Mouse (Mus musculus) bone marrow, adult 2 months (tissue): ENCODE results near the gene Tmem151b. TPM values are rescaled to one million over a fixed set of nuclear protein-coding genes. Genes with fewer than 3 reads are reported as not detected.

Experiments used
- H3K27ac ChIP-seq: fragments of 200-500 bp; 2 replicates; pipeline ENCODE4 v1.5.1; 2012; ENCODE audit warnings: low read depth, mild to moderate bottlenecking, control low read depth, inconsistent platforms, low read length; ENCODE audit not compliant: control insufficient read depth, poor library complexity, insufficient read depth
- H3K4me1 ChIP-seq: fragments of 200-500 bp; 2 replicates; pipeline ENCODE4 v1.6.1; 2011; ENCODE audit warnings: low read length; ENCODE audit not compliant: control insufficient read depth, insufficient read depth
- H3K4me3 ChIP-seq: fragments of 200-500 bp; replicated peaks from 2 replicates; pipeline ENCODE3; 2011; ENCODE audit warnings: mild to moderate bottlenecking, low read depth, low read length, control low read depth; ENCODE audit not compliant: control insufficient read depth
- CTCF ChIP-seq: fragments of 200-500 bp; IDR thresholded peaks from 2 replicates; pipeline ENCODE4 v1.5.1; 2011; ENCODE audit warnings: low read length, control low read depth; ENCODE audit not compliant: control insufficient read depth, insufficient read depth
- POLR2A ChIP-seq: fragments of 200-500 bp; IDR thresholded peaks from 2 replicates; pipeline ENCODE4 v1.6.1; 2011; ENCODE audit warnings: low read depth, mild to moderate bottlenecking, control low read depth, low read length, borderline replicate concordance; ENCODE audit not compliant: control insufficient read depth
- WGBS: fragments of 180-500 bp; shearing (Covaris S2); methylation state at CpG from one replicate; pipeline ENCODE4 v1.1.7; 2018; 5-methylcytosine and 5-hydroxymethylcytosine counted together
- polyA plus RNA-seq: library from polyadenylated mRNA; stranded (reverse); fragments of >200 nt; gene quantifications from 2 replicates; pipeline ENCODE4 v1.2.4, GENCODE M21; 2011; ENCODE audit warnings: low replicate concordance; ENCODE audit not compliant: missing spikeins, insufficient read depth, insufficient read length

Gene Tmem151b
- 1.5 and 4.3 TPM in 2 replicates for polyA plus RNA-seq

GRCm38 (mm10) chr17:45549617-45550181, at the start of gene Tmem151b:
Tmem151b (minus strand) TSS chr17:45549677.
- Histone ChIP-seq H3K27ac (no peak within 1 kb of the TSS), H3K4me3 (no peak within 1 kb of the TSS), H3K4me1 (no peaks in the 10 kb centered on the region; the same call in 1 of the 2 replicates)
- WGBS: 4% methylated on average over 27 of the region's 29 CpGs
- TF ChIP-seq POLR2A (no peak), CTCF (no peak)

- 58% methylated on average over 3 of the region's 3 CpGs for WGBS
- TF ChIP-seq POLR2A (no peak), CTCF (no peak)
- Histone ChIP-seq H3K4me1 (peaks cover 1% of the 10 kb centered on the region), H3K4me3 (no peak overlapping the region), H3K27ac (no peak overlapping the region)
Measured at GRCm38 (mm10) chr17:45598891-45599290, 49.4 kb upstream of the Tmem151b start.

GRCm38 (mm10) chr17:45598376-45598775, 48.9 kb upstream of the Tmem151b start:
- H3K4me3 ChIP-seq: no peak overlapping the region
- peaks cover 1% of the 10 kb centered on the region for H3K4me1 ChIP-seq
- WGBS: 86% methylated on average over 2 of the region's 2 CpGs
- TF ChIP-seq CTCF (no peak), POLR2A (no peak)
- no peak overlapping the region for H3K27ac ChIP-seq

GRCm38 (mm10) chr17:45597787-45598186, 48.3 kb upstream of the Tmem151b start:
- Histone ChIP-seq H3K4me1 (peaks cover 1% of the 10 kb centered on the region), H3K4me3 (no peak overlapping the region), H3K27ac (no peak overlapping the region)
- TF ChIP-seq CTCF (no peak), POLR2A (no peak)
- WGBS: 8% methylated on average over 3 of the region's 3 CpGs

- peaks cover 1% of the 10 kb centered on the region for H3K4me1 ChIP-seq
- WGBS: 40% methylated on average over 11 of the region's 11 CpGs
- H3K4me3 ChIP-seq: no peak overlapping the region
- TF ChIP-seq POLR2A (no peak), CTCF (peak; percentile 60)
- H3K27ac ChIP-seq: 0 out of 2 replicates have a peak overlapping the region, but pooled peaks have one; percentile 21
Measured at GRCm38 (mm10) chr17:45596631-45597396, 47.3 kb upstream of the Tmem151b start.

- Histone ChIP-seq H3K27ac (peak overlapping the region; percentile 21; the same call in 1 of the 2 replicates), H3K4me1 (peaks cover 1% of the 10 kb centered on the region), H3K4me3 (peak overlapping the region; percentile 91)
- no peak for TF ChIP-seq POLR2A
- no peak for TF ChIP-seq CTCF
- 18% methylated on average over 23 of the region's 23 CpGs for WGBS
Measured at GRCm38 (mm10) chr17:45595736-45596390, 46.4 kb upstream of the Tmem151b start.

- Histone ChIP-seq H3K4me3 (peak overlapping the region; percentile 91), H3K27ac (peak overlapping the region; percentile 46), H3K4me1 (peaks cover 1% of the 10 kb centered on the region)
- WGBS: under 1% methylated on average over 58 of the region's 58 CpGs
- TF ChIP-seq POLR2A (peak; percentile 52; the same call in 1 of the 2 replicates), CTCF (no peak)
Measured at GRCm38 (mm10) chr17:45594881-45595735, 45.6 kb upstream of the Tmem151b start.

GRCm38 (mm10) chr17:45594195-45594594, 44.7 kb upstream of the Tmem151b start:
- Histone ChIP-seq H3K4me1 (peaks cover 1% of the 10 kb centered on the region), H3K4me3 (peak overlapping the region; percentile 57), H3K27ac (peak overlapping the region; percentile 30; the same call in 1 of the 2 replicates)
- 41% methylated on average over 8 of the region's 8 CpGs for WGBS
- no peak for TF ChIP-seq POLR2A
- TF ChIP-seq CTCF: no peak
